Mouse (Mus musculus): ENCODE measurements at regions not wholly inside any gene's neighbourhood (a gene's known extent, or its start where the extent isn't known, plus 50 kb on each side); places are given as distances from the start of the nearest gene placed in this dataset.

- H3K27me3 ChIP-seq (replicated peaks; ENCODE audit: low read depth, poor library complexity, severe bottlenecking), result no peaks in the 10 kb centered on the region
- no peaks in the 10 kb centered on the region for H3K9me3 ChIP-seq
- H3K4me3 ChIP-seq, result no peak overlapping the region
- no peaks in the 10 kb centered on the region for H3K36me3 ChIP-seq (replicated peaks)
- WGBS, result 70% methylated on average over 4 of the region's 4 CpGs
- H3K27ac ChIP-seq (replicated peaks), result no peak overlapping the region
- no peak for DNase-seq (ENCODE audit: low spot score)
- H3K4me1 ChIP-seq, result peaks cover 7% of the 10 kb centered on the region; the same call in 1 of the 2 replicates
Observed at GRCm38 (mm10) chr4:22973585-22974116, 485.5 kb upstream of the Pou3f2 start.

- 63% methylated on average over 11 of the region's 11 CpGs for WGBS
- H3K27me3 ChIP-seq (replicated peaks; ENCODE audit: low read depth, poor library complexity, severe bottlenecking), result no peaks in the 10 kb centered on the region
- no peaks in the 10 kb centered on the region for H3K36me3 ChIP-seq (replicated peaks)
- no peak for DNase-seq (ENCODE audit: low spot score)
- no peak overlapping the region for H3K27ac ChIP-seq (replicated peaks)
- no peaks in the 10 kb centered on the region for H3K9me3 ChIP-seq
- peaks cover 7% of the 10 kb centered on the region; the same call in 1 of the 2 replicates for H3K4me1 ChIP-seq
- no peak overlapping the region for H3K4me3 ChIP-seq
Observed at GRCm38 (mm10) chr4:22972784-22973584, 484.8 kb upstream of the Pou3f2 start.

GRCm38 (mm10) chr4:22971127-22971526 is 483.0 kb upstream of the Pou3f2 start:
- no peaks in the 10 kb centered on the region for H3K27me3 ChIP-seq (replicated peaks; ENCODE audit: low read depth, poor library complexity, severe bottlenecking)
- no peaks in the 10 kb centered on the region for H3K9me3 ChIP-seq
- no peak for DNase-seq (ENCODE audit: low spot score)
- peaks cover 7% of the 10 kb centered on the region; the same call in 1 of the 2 replicates for H3K4me1 ChIP-seq
- H3K36me3 ChIP-seq (replicated peaks), result no peaks in the 10 kb centered on the region
- WGBS, result 66% methylated on average over 2 of the region's 2 CpGs
- H3K4me3 ChIP-seq, result no peak overlapping the region
- H3K27ac ChIP-seq (replicated peaks), result no peak overlapping the region

GRCm38 (mm10) chr4:22970495-22970894 is 482.3 kb upstream of the Pou3f2 start:
- DNase-seq (ENCODE audit: low spot score), result no peak
- Histone ChIP-seq H3K4me1 (peaks cover 7% of the 10 kb centered on the region; the same call in 1 of the 2 replicates), H3K27me3 (replicated peaks; ENCODE audit: low read depth, poor library complexity, severe bottlenecking) (no peaks in the 10 kb centered on the region), H3K36me3 (replicated peaks) (no peaks in the 10 kb centered on the region), H3K27ac (replicated peaks) (no peak overlapping the region), H3K4me3 (no peak overlapping the region), H3K9me3 (no peaks in the 10 kb centered on the region)
- 13% methylated on average over 5 of the region's 5 CpGs for WGBS

- DNase-seq (ENCODE audit: low spot score), result no peak
- WGBS, result 67% methylated on average over 1 of the region's 1 CpGs
- Histone ChIP-seq H3K9me3 (no peaks in the 10 kb centered on the region), H3K36me3 (replicated peaks) (no peaks in the 10 kb centered on the region), H3K4me3 (no peak overlapping the region), H3K27me3 (replicated peaks; ENCODE audit: low read depth, poor library complexity, severe bottlenecking) (no peaks in the 10 kb centered on the region), H3K27ac (replicated peaks) (no peak overlapping the region), H3K4me1 (peaks cover 9% of the 10 kb centered on the region)
Observed at GRCm38 (mm10) chr4:22949422-22949821, 461.3 kb upstream of the Pou3f2 start.

GRCm38 (mm10) chr4:22948880-22949279 is 460.7 kb upstream of the Pou3f2 start:
- no peak for DNase-seq (ENCODE audit: low spot score)
- H3K27me3 ChIP-seq (replicated peaks; ENCODE audit: low read depth, poor library complexity, severe bottlenecking), result no peaks in the 10 kb centered on the region
- 92% methylated on average over 4 of the region's 4 CpGs for WGBS
- H3K4me3 ChIP-seq, result no peak overlapping the region
- no peaks in the 10 kb centered on the region for H3K9me3 ChIP-seq
- no peaks in the 10 kb centered on the region for H3K36me3 ChIP-seq (replicated peaks)
- peaks cover 9% of the 10 kb centered on the region for H3K4me1 ChIP-seq
- H3K27ac ChIP-seq (replicated peaks), result no peak overlapping the region

GRCm38 (mm10) chr4:22946788-22947406 is 458.7 kb upstream of the Pou3f2 start:
- H3K27me3 ChIP-seq (replicated peaks; ENCODE audit: low read depth, poor library complexity, severe bottlenecking), result no peaks in the 10 kb centered on the region
- H3K27ac ChIP-seq (replicated peaks), result no peak overlapping the region
- peak; percentile 21 for DNase-seq (ENCODE audit: low spot score)
- no peaks in the 10 kb centered on the region for H3K36me3 ChIP-seq (replicated peaks)
- no peaks in the 10 kb centered on the region for H3K9me3 ChIP-seq
- H3K4me1 ChIP-seq, result peaks cover 9% of the 10 kb centered on the region
- WGBS, result 39% methylated on average over 7 of the region's 7 CpGs
- H3K4me3 ChIP-seq, result no peak overlapping the region

- 76% methylated on average over 1 of the region's 1 CpGs for WGBS
- Histone ChIP-seq H3K9me3 (no peaks in the 10 kb centered on the region), H3K4me1 (no peaks in the 10 kb centered on the region), H3K27ac (replicated peaks) (no peak overlapping the region), H3K36me3 (replicated peaks) (no peaks in the 10 kb centered on the region), H3K27me3 (replicated peaks; ENCODE audit: low read depth, poor library complexity, severe bottlenecking) (no peaks in the 10 kb centered on the region), H3K4me3 (no peak overlapping the region)
- DNase-seq (ENCODE audit: low spot score), result no peak
Observed at GRCm38 (mm10) chr4:22938302-22938701, 450.1 kb upstream of the Pou3f2 start.

GRCm38 (mm10) chr4:22924181-22924580 is 436.0 kb upstream of the Pou3f2 start:
- Histone ChIP-seq H3K36me3 (replicated peaks) (no peaks in the 10 kb centered on the region), H3K9me3 (no peaks in the 10 kb centered on the region), H3K4me3 (no peak overlapping the region), H3K27ac (replicated peaks) (no peak overlapping the region), H3K4me1 (no peaks in the 10 kb centered on the region), H3K27me3 (replicated peaks; ENCODE audit: low read depth, poor library complexity, severe bottlenecking) (no peaks in the 10 kb centered on the region)
- DNase-seq (ENCODE audit: low spot score), result no peak
- 88% methylated on average over 8 of the region's 8 CpGs for WGBS

- WGBS, result 70% methylated on average over 5 of the region's 5 CpGs
- Histone ChIP-seq H3K36me3 (replicated peaks) (no peaks in the 10 kb centered on the region), H3K4me3 (no peak overlapping the region), H3K27ac (replicated peaks) (no peak overlapping the region), H3K4me1 (no peaks in the 10 kb centered on the region), H3K27me3 (replicated peaks; ENCODE audit: low read depth, poor library complexity, severe bottlenecking) (no peaks in the 10 kb centered on the region), H3K9me3 (no peaks in the 10 kb centered on the region)
- no peak for DNase-seq (ENCODE audit: low spot score)
Observed at GRCm38 (mm10) chr4:22914886-22915285, 426.7 kb upstream of the Pou3f2 start.

GRCm38 (mm10) chr4:22892694-22893046 is 404.5 kb upstream of the Pou3f2 start:
- Histone ChIP-seq H3K27ac (replicated peaks) (no peak overlapping the region), H3K27me3 (replicated peaks; ENCODE audit: low read depth, poor library complexity, severe bottlenecking) (no peaks in the 10 kb centered on the region), H3K9me3 (no peaks in the 10 kb centered on the region), H3K36me3 (replicated peaks) (no peaks in the 10 kb centered on the region), H3K4me3 (no peak overlapping the region), H3K4me1 (no peaks in the 10 kb centered on the region)
- DNase-seq (ENCODE audit: low spot score), result no peak
- 95% methylated on average over 4 of the region's 4 CpGs for WGBS

- WGBS, result 54% methylated on average over 3 of the region's 3 CpGs
- no peaks in the 10 kb centered on the region for H3K4me1 ChIP-seq
- DNase-seq (ENCODE audit: low spot score), result no peak
- H3K27ac ChIP-seq (replicated peaks), result no peak overlapping the region
- H3K27me3 ChIP-seq (replicated peaks; ENCODE audit: low read depth, poor library complexity, severe bottlenecking), result no peaks in the 10 kb centered on the region
- no peaks in the 10 kb centered on the region for H3K9me3 ChIP-seq
- H3K4me3 ChIP-seq, result no peak overlapping the region
- no peaks in the 10 kb centered on the region for H3K36me3 ChIP-seq (replicated peaks)
Observed at GRCm38 (mm10) chr4:22891974-22892693, 404.0 kb upstream of the Pou3f2 start.
